Mouse (Mus musculus) skeletal muscle tissue, postnatal 0 days (tissue): ENCODE results near the gene Vax2. TPM values are rescaled to one million over a fixed set of nuclear protein-coding genes. Genes with fewer than 3 reads are reported as not detected.

Source experiments
- polyA plus RNA-seq: library from polyadenylated mRNA; unstranded; fragments of >200 nt; fragmentation: Nextera tagmentation; extraction: Ambion mirVana; gene quantifications from 2 replicates; pipeline ENCODE4 v1.2.1, GENCODE M21; 2015

Vax2 gene
- 0.51 TPM in 1 of 2 replicates, not detected in the other for polyA plus RNA-seq

DNA sequence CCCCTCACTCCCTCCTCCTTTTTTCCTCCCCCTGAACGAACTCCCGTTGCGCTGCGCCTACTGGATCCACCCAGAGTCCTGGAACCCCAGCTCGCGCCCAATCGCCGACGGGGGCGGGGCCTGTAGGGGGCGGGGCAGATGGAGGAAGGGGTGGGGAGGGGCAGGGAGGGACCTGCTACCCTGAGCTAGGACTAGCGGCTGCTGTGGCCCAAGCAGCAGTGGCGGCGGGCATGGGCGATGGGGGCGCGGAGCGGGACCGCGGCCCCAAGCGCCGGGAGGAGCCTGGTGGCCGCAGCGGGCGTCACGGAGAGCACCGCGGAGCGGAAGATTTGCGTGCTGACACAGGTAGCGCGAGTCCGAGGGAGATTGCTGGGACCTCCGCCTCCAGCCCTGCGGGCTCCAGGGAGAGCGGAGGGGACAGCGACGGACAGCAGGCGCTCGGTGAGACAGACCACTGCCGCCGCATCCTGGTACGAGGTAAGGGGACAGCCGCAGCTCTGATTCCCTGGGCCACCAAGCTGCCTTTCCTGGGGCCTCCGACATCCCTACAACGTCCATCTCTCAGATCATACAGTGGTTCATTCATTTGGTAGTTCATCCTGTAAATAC is at the start of gene Vax2:
TSS of gene Vax2 (plus strand) at position 198 of the 609 bp plus-strand sequence.

DNA sequence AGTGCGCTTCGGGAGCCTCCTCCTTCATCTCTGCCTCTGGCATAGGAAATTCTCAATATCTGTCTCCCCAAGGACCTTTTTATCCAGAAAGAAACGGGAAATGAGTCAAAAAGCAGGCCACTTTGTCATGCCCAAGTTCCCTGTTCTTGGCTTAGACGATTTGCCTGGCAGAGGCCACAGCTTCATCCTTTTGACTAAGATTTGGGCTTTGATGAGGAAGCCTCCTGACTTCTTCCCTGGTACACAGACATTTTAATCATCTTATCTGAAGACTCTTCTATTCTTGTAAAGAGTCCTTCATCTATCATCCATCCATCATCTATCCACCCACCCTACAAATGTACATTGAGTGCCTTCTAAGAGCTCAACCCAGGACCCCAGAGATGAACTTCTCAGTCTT is 33.3 kb upstream of the Vax2 start, which contains the start of gene Cd207:
TSS of gene Cd207 (minus strand) at position 101 of the 400 bp plus-strand sequence.

DNA sequence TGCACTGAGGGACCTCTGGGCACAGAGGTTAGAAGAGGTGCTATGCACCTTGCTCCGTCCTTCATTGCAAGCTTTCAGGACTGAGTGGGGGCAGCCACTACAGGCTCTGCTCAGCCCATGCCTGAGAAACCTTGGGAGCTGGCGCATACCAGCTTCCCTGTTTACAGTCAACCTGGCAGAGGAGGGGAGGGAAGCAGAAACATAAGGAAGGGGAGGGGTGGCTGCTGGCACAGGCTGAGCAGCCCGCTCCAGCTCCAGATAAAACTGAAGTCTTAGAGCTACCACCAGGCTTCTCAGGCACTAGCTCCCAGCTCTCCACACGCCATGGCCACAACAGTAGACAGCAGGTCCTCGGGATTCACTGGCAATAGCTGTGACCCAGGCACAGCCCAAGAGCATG is 31.7 kb downstream of the Vax2 start, which contains the start of gene Atp6v1b1:
TSS of gene Atp6v1b1 (plus strand) at position 230 of the 400 bp plus-strand sequence.

DNA sequence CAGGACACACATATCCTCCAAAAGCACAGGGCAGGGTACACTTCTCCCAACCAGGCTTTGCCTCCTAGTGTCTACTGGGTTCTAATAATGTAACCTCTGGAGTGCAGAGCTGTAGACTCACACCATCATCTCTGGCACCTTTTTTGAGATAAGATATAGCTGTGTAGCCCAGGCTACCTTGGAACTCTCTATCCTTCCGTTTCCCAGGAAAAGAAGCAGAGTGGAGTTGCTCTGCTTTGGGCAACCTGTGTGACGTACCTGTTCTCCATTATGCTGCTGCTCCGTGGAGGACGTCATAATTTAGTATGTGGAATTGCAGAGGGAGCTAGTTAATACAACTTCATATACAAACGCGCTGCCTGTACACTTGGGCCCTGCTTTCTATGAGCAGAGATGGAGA is 51.3 kb downstream of the Vax2 start, which contains the start of gene Ankrd53:
TSS of gene Ankrd53 (plus strand) at position 301 of the 400 bp plus-strand sequence.

DNA sequence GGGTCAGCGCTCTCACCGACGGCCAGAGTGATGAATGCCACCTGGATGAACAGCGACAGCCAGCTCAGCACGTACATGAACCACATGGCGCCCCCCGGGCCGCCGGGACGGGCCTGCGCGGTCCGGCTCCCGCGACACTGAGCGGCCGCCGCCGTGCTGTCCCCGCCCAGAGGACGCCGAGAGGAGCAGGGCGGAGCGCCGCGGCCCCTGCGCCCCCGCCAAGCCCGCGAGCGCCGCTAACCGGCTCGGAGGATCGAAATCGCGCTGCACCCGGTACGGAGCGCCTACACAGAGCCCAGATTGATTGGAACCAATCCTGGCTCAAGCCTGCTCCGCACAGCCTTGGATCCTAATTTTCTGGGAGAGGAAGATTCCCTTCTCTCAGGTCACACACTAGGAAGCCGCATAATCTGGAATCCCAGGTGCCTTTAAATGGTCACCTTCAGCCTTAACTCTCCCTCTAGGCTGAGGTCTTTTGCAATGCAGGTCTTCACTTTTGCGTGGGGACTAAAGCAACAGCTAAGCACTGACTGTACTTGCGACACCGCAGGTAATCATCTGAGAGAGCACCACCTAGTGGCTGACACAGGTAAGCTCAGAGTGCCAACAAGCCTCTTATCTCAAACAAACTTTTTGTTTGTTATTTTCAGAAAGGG is 64.7 kb downstream of the Vax2 start, which contains the start of gene Tex261:
TSS of gene Tex261 (minus strand) at position 176 of the 656 bp plus-strand sequence.

Other genes starting within 250 kb of the Vax2 start
- 45.9 and 47.1 TPM in 2 replicates for gene Dguok, start 204.3 kb upstream of the Vax2 start, polyA plus RNA-seq
- gene Actg2, start 175.0 kb upstream of the Vax2 start, polyA plus RNA-seq, result 14.8 and 17.6 TPM in 2 replicates
- 14.0 and 17.1 TPM in 2 replicates for gene Stambp, start 138.5 kb upstream of the Vax2 start, polyA plus RNA-seq
- 0.05 TPM in 1 of 2 replicates, not detected in the other for gene Clec4f, start 55.1 kb upstream of the Vax2 start, polyA plus RNA-seq
- not detected in 2 replicates for gene Cd207, start 33.4 kb upstream of the Vax2 start, polyA plus RNA-seq
- 0.15 TPM in 1 of 2 replicates, not detected in the other for gene Atp6v1b1, start 31.7 kb downstream of the Vax2 start, polyA plus RNA-seq
- not detected in 2 replicates for gene Ankrd53, start 51.4 kb downstream of the Vax2 start, polyA plus RNA-seq
- 56.6 and 72.7 TPM in 2 replicates for gene Tex261, start 64.5 kb downstream of the Vax2 start, polyA plus RNA-seq
- 36.5 and 44.6 TPM in 2 replicates for gene Nagk, start 83.7 kb downstream of the Vax2 start, polyA plus RNA-seq
- 10.9 and 12.3 TPM in 2 replicates for gene Paip2b, start 120.5 kb downstream of the Vax2 start, polyA plus RNA-seq
- 23.4 and 23.8 TPM in 2 replicates for gene Zfp638, start 155.8 kb downstream of the Vax2 start, polyA plus RNA-seq